Mouse (Mus musculus): ENCODE data around the gene Crybg2. TPM values are rescaled to one million over a fixed set of nuclear protein-coding genes. Genes with fewer than 3 reads are reported as not detected.

Gene Crybg2
- polyA plus RNA-seq, 1 experiment = 5.1 TPM

DNA sequence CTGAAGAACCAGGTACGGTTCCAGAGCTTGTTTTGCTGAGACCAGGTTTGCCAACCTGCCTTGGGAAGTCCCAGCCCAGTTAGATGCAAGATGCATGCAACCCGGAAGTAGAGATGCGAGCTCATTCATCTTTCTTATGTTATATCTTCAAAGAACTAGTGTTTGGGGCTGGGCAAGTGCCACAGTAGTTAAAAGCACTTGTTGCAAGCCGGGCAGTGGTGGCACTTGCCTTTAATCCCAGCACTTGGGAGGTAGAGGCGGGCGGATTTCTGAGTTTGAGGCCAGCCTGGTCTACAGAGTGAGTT, 30.6 kb downstream of the Crybg2 start:
- Histone ChIP-seq H3K4me1 (ENCODE audit: control insufficient read depth, insufficient read depth, low read length) (no peaks in the 10 kb centered on the region), H3K27ac (ENCODE audit: insufficient read depth, low read length) (no peak overlapping the region), H3K4me3 (ENCODE audit: insufficient read depth, low read length) (no peak overlapping the region)
- TF ChIP-seq CTCF (IDR thresholded peaks at IDR 0.05; ENCODE audit: extremely low read depth, insufficient read depth, low read length) (no peak), POLR2A (IDR thresholded peaks at IDR 0.05; ENCODE audit: extremely low read depth, insufficient read depth, low read length) (no peak)

DNA sequence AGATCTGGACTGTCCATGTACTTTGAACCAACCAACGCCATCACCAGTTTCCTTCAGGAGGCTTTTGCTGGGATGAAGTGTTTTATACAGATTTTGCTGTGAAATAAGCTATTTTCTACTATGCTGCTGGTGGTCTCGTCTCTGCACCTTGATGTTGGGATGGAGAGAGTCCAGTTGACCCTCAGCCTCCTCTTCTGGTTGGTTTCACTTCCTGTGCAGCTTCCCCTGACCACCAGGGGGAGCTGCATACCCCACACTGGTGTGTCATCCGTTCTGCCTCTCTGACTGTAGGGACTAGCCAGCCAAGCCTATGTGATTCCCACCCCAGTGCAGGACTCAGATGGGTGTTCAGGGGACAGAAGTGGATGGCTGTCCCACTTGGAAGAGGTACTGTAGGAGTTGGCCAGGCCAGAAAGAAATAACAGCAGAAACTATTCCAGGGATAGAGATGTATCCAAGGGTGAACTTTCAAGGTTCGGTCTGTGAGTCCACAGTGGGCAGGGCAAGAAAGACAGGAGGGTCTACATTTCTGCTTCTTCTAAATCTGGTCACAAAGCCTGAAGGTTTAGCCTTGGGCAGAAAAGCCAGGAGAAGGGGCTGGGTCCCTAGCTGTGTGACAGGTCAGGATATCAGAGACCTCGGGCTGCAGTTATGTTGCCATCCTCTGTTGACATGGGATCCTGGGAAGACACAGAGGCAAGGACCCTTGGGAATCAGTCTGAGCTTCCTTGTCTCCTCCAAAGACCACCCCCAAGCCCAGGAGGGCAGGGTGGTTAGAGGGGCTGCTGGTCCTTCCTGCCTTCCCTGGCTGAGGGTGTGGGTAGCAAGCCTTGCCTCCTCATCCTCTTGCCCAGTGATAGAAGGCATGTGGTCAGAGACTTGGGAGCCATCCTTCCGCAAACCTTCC, 32.0 kb downstream of the Crybg2 start:
- Histone ChIP-seq H3K4me1 (ENCODE audit: control insufficient read depth, insufficient read depth, low read length) (no peaks in the 10 kb centered on the region), H3K4me3 (ENCODE audit: insufficient read depth, low read length) (no peak overlapping the region), H3K27ac (ENCODE audit: insufficient read depth, low read length) (no peak overlapping the region)
- TF ChIP-seq POLR2A (IDR thresholded peaks at IDR 0.05; ENCODE audit: extremely low read depth, insufficient read depth, low read length) = no peak
- TF ChIP-seq CTCF (IDR thresholded peaks at IDR 0.05; ENCODE audit: extremely low read depth, insufficient read depth, low read length) = peak; percentile 58

- Histone ChIP-seq H3K27ac (ENCODE audit: insufficient read depth, low read length) (no peak overlapping the region), H3K4me1 (ENCODE audit: control insufficient read depth, insufficient read depth, low read length) (no peaks in the 10 kb centered on the region), H3K4me3 (ENCODE audit: insufficient read depth, low read length) (no peak overlapping the region)
- TF ChIP-seq CTCF (IDR thresholded peaks at IDR 0.05; ENCODE audit: extremely low read depth, insufficient read depth, low read length) (no peak), POLR2A (IDR thresholded peaks at IDR 0.05; ENCODE audit: extremely low read depth, insufficient read depth, low read length) (no peak)
These were observed 33.5 kb downstream of the Crybg2 start for GRCm38 (mm10) chr4:134094004-134094564.

DNA sequence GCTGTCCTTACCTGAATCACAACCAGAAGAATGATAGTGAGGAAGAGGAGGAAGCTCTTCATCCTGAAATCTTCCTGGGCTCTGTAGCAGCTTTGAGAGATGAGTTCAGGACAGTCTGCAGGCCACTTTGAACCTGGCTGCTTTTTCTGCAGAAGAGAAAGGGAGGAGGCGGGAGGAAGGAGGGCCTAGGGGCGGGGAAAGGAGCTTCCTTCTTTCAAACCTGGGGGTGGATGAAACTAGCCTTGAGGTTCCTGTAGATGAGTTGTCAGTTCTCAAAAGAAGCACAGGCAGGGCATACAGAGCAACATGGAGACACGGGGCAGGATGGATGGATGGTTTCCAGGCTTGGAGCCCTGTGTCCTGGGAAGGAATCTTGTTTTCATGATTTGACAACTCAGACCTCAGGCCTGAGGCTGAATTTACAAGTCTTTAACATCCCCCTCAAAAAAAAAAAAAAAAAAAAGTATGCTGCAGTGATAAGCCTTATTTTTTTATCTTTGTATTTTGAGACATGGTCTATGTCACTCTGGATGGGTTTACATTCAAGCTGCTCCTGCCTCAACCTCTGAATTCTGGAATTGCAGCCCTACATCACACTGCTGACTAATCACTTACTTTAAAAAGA, 34.4 kb downstream of the Crybg2 start, which contains the start of gene Cd52:
Cd52 (minus strand) TSS at position 160 of the 625 bp plus-strand sequence.
- H3K4me3 ChIP-seq (ENCODE audit: insufficient read depth, low read length) = no peak within 1 kb of the TSS
- no peak within 1 kb of the TSS for H3K27ac ChIP-seq (ENCODE audit: insufficient read depth, low read length)
- H3K4me1 ChIP-seq (ENCODE audit: control insufficient read depth, insufficient read depth, low read length) = no peaks in the 10 kb centered on the region
- no peak for TF ChIP-seq CTCF (IDR thresholded peaks at IDR 0.05; ENCODE audit: extremely low read depth, insufficient read depth, low read length)
- TF ChIP-seq POLR2A (IDR thresholded peaks at IDR 0.05; ENCODE audit: extremely low read depth, insufficient read depth, low read length) = no peak

- no peaks in the 10 kb centered on the region for H3K4me1 ChIP-seq (ENCODE audit: control insufficient read depth, insufficient read depth, low read length)
- TF ChIP-seq POLR2A (IDR thresholded peaks at IDR 0.05; ENCODE audit: extremely low read depth, insufficient read depth, low read length) (no peak), CTCF (IDR thresholded peaks at IDR 0.05; ENCODE audit: extremely low read depth, insufficient read depth, low read length) (no peak)
- H3K4me3 ChIP-seq (ENCODE audit: insufficient read depth, low read length) = no peak overlapping the region
- H3K27ac ChIP-seq (ENCODE audit: insufficient read depth, low read length) = no peak overlapping the region
These were observed 35.5 kb downstream of the Crybg2 start for GRCm38 (mm10) chr4:134096120-134096519.

- Histone ChIP-seq H3K27ac (ENCODE audit: insufficient read depth, low read length) (no peak overlapping the region), H3K4me3 (ENCODE audit: insufficient read depth, low read length) (no peak overlapping the region), H3K4me1 (ENCODE audit: control insufficient read depth, insufficient read depth, low read length) (no peaks in the 10 kb centered on the region)
- TF ChIP-seq POLR2A (IDR thresholded peaks at IDR 0.05; ENCODE audit: extremely low read depth, insufficient read depth, low read length) = no peak
- no peak for TF ChIP-seq CTCF (IDR thresholded peaks at IDR 0.05; ENCODE audit: extremely low read depth, insufficient read depth, low read length)
These were observed 36.5 kb downstream of the Crybg2 start for GRCm38 (mm10) chr4:134097015-134097608.

DNA sequence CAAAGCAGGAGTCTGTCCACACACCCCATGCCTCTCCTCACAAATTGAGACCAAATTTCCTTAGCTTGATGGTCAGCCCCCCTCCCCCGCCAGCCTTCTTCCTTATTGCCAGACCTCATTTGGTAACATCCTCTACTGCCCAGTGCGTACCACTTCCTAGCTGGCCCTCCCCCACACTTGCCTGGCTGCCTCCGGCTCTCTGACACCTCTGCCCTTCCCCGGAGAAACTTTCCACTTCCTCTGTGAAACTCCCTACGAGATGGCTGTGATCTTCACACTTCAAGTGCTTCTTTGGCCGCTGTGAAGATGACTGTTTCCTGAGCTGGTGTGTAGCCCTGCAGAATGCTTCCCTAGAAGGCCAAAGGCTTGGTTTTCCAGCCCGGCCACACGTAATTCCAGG, 38.0 kb downstream of the Crybg2 start:
- Histone ChIP-seq H3K27ac (ENCODE audit: insufficient read depth, low read length) (0 out of 2 replicates have a peak overlapping the region, but pooled peaks have one; percentile 44), H3K4me1 (ENCODE audit: control insufficient read depth, insufficient read depth, low read length) (no peaks in the 10 kb centered on the region), H3K4me3 (ENCODE audit: insufficient read depth, low read length) (no peak overlapping the region)
- TF ChIP-seq POLR2A (IDR thresholded peaks at IDR 0.05; ENCODE audit: extremely low read depth, insufficient read depth, low read length) (no peak), CTCF (IDR thresholded peaks at IDR 0.05; ENCODE audit: extremely low read depth, insufficient read depth, low read length) (no peak)

GRCm38 (mm10) chr4:134100245-134100644, 39.6 kb downstream of the Crybg2 start:
- no peak overlapping the region for H3K27ac ChIP-seq (ENCODE audit: insufficient read depth, low read length)
- no peaks in the 10 kb centered on the region for H3K4me1 ChIP-seq (ENCODE audit: control insufficient read depth, insufficient read depth, low read length)
- no peak overlapping the region for H3K4me3 ChIP-seq (ENCODE audit: insufficient read depth, low read length)
- TF ChIP-seq POLR2A (IDR thresholded peaks at IDR 0.05; ENCODE audit: extremely low read depth, insufficient read depth, low read length) = no peak

- no peak for TF ChIP-seq CTCF (IDR thresholded peaks at IDR 0.05; ENCODE audit: extremely low read depth, insufficient read depth, low read length)
- no peak for TF ChIP-seq POLR2A (IDR thresholded peaks at IDR 0.05; ENCODE audit: extremely low read depth, insufficient read depth, low read length)
These were observed 41.5 kb downstream of the Crybg2 start, which contains the start of gene Ubxn11 for GRCm38 (mm10) chr4:134101979-134102741. Gene Ubxn11 (plus strand): TSS chr4:134102570.

More at GRCm38 (mm10) chr4:134101979-134102741, 41.5 kb downstream of the Crybg2 start, which contains the start of gene Ubxn11:
- peak within 1 kb of the TSS; percentile 74 for H3K4me3 ChIP-seq (ENCODE audit: insufficient read depth, low read length)
- H3K27ac ChIP-seq (ENCODE audit: insufficient read depth, low read length) = no peak within 1 kb of the TSS
- H3K4me1 ChIP-seq (ENCODE audit: control insufficient read depth, insufficient read depth, low read length) = no peaks in the 10 kb centered on the region

Measured in cortical plate, adult 2 months (tissue).